Mouse (Mus musculus): ENCODE results near the gene Usb1.

DNA sequence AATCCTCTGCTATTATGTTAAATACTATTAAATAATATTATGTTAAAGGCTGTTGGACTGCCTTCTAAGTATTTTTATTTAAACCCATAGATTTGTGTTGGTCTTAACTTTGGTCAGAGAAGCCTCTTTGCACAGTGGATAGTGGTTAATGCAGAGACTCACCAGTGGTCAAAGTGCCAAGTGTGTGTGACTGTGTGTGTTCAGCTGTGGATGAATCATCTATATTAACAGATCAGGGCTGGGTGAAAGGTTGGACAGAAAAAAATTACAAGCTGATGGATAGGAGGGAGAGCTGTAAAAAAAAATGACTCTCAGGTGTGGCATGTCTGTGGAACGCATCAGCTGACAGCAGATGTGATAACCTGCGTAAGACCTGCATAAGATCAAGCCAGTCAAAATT, 31.8 kb downstream of the Usb1 start:
- TF ChIP-seq RCOR1 (IDR thresholded peaks at IDR 0.05; ENCODE audit: low read depth, low read length) (no peak), SMC3 (IDR thresholded peaks at IDR 0.05; ENCODE audit: low read depth, low read length) (no peak), USF1 (IDR thresholded peaks at IDR 0.05; ENCODE audit: low read depth, low read length) (no peak), MAX (IDR thresholded peaks at IDR 0.05; ENCODE audit: low read length) (no peak)

Measured in MEL (cell line).